Mouse (Mus musculus): ENCODE measurements around the gene Psmg3. TPM values are rescaled to one million over a fixed set of nuclear protein-coding genes. Genes with fewer than 3 reads are reported as not detected.

The Psmg3 gene
- 10 to 100 TPM in 1 of 2 experiments, 1 to 10 TPM in 1; 8.1 to 10.1 TPM for total RNA-seq (2021)
- long read RNA-seq, experiment 1, transcript Psmg3-201 (3 exons, 883 nt) = major isoform, 5 of 8 reads
- long read RNA-seq, experiment 1, partial matches to known transcripts = 0 of 8 reads
- long read RNA-seq, experiment 1, other reads (novel, unspliced or antisense) = 2 of 8 reads
- long read RNA-seq, experiment 2 = 0 reads

- DNase-seq = peak; percentile 89 to 98
These were observed at the start of gene Psmg3, which contains the start of gene Gm26938 for GRCm38 (mm10) chr5:139826357-139827055. TSS of gene Psmg3 (minus strand) at chr5:139826885. TSS of gene Gm26938 (minus strand) at chr5:139826407.

DNA sequence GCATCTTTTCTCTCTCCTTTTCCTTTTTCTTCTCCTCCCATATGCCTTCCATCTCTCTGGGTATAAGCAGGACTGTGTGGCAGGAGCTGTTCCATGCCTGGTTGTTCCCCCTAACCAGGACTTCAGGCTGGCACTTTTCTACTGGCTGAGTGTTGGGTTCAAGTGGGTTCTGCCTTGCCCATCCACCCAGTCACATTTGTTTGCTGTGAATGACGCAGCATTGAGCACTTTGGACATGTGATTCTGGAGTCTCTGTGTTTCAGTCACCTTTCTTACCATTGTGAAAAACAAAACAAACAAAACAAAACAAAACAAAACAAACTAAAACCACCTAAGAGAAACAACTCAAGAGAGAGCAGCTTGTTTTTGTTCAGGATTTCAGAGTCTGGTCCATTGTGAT, 44.8 kb upstream of the Psmg3 start:
- DNase-seq = no peak

GRCm38 (mm10) chr5:139870886-139871285, 44.2 kb upstream of the Psmg3 start:
- DNase-seq = no peak

GRCm38 (mm10) chr5:139862759-139863158, 36.1 kb upstream of the Psmg3 start:
- DNase-seq = peak; percentile 51 to 77

- no peak for DNase-seq
These were observed 33.8 kb upstream of the Psmg3 start for GRCm38 (mm10) chr5:139860328-139861104.

DNA sequence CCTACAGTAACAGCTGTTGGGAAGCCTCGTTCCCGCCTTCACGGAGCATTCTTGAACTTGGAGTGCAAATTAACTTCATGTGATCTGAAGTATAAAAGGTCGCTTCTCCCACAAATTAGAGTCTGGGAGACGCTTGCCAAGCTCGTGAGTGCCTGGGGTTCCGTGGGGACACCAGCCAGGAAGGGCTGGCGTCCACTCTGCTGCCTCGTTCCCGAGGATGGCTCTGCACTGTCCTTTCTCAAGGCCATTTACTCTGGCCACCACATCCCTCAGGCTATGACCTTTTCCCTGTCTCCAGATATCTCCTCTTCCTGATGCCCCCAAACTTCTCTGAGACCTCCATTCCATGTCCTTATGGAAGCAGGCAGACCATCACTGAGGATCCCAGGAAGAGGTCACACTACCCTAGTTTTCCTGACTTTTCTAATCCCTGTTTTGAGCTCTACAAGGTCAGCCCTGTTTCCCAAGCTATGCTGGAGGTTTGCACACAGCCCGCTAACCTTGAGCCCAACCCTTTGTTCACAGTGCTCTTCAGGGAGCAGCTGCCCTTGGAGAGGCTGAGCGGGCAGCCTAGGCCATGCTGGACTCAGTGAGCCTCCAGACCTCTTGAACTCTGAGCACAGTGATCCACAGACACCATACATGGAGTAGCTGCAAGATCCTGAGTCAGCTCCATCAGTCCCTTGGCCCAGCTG, 23.1 kb upstream of the Psmg3 start:
- no peak for DNase-seq

GRCm38 (mm10) chr5:139839142-139839541, 12.5 kb upstream of the Psmg3 start:
- DNase-seq = no peak

DNA sequence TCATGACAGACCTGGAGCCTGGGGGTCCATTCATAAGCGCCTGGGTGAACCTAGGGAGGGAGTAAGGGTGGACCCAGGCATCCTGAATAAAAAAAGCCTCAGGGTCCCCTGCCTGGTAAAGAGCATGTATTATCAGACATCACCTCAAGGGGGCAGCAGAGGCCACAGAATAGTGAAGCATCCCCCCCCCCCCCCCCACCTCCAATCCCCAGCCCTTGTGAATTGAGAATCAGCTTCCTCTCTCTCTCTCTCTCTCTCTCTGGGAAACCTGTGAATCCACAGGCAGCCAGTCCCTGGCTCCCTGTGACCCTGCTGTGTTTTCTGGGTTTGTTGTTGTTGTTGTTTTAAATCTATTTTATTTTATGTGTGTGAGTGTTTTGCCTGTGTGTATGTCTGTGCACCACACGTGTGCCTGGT, 11.8 kb upstream of the Psmg3 start:
- peak; percentile 35 to 87 for DNase-seq

- no peak for DNase-seq
These were observed 9.0 kb upstream of the Psmg3 start for GRCm38 (mm10) chr5:139835706-139836105.

- DNase-seq = no peak
These were observed 5.4 kb upstream of the Psmg3 start for GRCm38 (mm10) chr5:139832125-139832524.

DNA sequence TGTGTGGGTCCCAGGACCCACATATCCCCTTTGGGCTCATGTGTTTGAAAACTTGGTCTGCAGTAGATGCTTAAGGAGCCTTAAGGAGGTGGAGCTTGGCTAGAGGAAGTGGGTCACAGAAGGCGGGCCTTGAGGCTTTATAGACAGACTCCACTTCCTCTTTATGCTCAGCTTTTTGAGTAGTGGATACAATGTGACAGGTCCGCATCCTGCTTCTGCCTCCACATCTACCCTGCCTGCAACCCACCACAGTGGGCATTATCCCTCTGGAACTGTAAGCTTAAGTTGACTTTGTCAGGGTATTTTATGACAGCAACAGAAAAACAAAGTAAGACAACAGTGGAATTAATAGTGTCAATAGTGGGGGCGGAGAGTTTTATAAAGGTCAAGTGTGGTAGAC, 4.0 kb upstream of the Psmg3 start:
- DNase-seq = peak in 1 of 2 experiments; percentile 22

DNA sequence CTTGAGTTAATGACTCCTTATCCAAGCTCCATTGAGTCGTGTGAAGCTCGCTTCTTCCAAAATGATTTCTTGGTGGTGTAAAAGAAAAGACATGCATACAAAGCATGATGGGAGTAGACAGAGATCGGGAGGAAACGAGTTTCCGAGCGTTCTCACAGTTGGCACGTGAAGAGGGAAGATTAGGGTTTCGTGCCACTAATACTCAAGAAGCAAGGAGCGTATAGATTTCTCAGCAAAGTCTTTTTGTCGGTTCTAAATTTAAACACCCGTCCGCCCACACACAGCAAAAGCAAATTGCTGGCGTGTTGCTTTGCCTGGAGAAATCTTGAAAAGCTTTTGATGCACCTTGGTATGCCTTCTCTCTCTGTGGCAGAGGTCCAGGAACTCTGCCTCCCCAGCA, 2.7 kb upstream of the Psmg3 start:
- no peak for DNase-seq

DNA sequence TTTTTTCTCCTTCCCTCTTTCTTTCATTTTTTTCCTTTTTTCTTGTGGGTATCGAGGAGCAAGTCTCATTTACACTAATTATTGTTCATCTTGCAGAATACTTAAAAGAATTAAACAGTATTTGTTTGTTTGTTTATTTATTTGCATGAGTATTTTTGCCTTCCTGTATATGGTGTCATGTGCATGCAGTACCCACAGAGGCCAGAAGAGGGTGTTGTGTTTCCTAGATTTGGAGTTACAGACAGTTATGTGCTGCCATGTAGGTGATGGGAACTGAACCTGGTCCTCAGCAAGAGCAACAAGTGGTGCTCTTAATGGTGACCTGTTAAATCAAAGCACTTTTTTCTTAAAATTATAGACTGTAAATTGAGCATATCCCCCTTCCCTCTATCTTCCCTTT, 908 bp upstream of the Psmg3 start:
- DNase-seq = no peak

DNA sequence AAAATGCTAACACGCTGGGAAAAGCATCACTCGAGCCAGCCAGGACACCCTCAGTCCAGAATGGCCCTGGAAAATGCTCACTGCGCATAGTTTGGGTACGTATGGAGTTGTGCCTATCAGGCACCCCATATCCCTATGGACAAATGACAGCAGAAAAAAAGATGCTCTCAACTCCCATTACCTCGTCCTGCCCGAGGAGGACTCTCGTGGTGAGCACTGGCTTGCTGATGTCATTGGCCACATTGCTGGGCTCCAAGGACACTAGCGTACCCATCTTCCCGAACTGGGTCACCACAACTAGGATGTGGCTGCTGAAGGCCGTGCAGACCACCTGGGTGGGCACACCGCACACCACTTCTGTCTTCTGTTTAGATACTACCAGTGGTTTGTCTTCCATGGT, 738 bp downstream of the Psmg3 start:
- no peak for DNase-seq

DNA sequence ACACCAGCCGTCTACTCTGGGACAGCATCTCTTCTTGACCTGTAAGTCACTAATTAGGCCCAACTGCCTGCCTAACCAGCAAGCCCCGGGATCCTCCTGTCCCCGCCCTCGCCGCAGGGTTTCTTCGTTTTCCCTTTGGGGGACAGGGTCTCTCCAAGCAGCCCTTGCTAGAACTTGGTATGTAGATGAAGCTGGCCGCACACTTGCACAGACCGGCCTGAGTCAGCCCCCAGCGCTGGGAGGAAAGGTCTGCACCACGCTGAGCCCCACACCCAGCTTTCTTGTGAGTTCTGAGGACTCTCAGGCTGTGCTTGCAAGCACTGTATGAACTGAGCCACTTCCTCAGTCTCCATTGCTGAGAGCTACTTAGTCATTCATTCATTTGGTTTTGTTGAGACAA, 2.2 kb downstream of the Psmg3 start:
- DNase-seq = no peak

GRCm38 (mm10) chr5:139821466-139822459, 4.9 kb downstream of the Psmg3 start:
- DNase-seq = no peak

- DNase-seq = no peak
These were observed 7.0 kb downstream of the Psmg3 start, which contains the start of gene Tmem184a for GRCm38 (mm10) chr5:139819538-139820181. TSS of gene Tmem184a (minus strand) at chr5:139819917.

DNA sequence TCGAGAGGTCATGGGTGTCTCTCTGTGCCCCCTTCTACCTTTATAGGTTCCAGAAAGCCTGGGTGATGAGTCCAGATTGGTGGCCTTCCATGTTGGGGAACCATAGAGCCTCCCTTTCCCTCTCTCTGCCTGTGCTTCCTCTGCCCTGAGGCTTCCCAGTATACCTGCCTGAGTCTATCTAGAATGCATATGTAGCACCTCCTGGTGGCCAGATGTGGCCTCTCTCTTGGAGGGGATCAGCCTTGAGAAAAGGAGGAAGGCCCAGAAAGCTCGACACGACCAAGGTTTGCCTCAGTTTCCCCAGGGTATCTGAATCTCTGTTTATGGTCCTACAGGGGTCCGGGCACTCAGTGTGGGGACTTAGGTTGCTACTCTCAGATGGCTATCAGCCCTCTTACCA, 7.9 kb downstream of the Psmg3 start:
- DNase-seq = peak in 1 of 2 experiments; percentile 60

- DNase-seq = no peak
These were observed 8.6 kb downstream of the Psmg3 start for GRCm38 (mm10) chr5:139818056-139818455.

DNA sequence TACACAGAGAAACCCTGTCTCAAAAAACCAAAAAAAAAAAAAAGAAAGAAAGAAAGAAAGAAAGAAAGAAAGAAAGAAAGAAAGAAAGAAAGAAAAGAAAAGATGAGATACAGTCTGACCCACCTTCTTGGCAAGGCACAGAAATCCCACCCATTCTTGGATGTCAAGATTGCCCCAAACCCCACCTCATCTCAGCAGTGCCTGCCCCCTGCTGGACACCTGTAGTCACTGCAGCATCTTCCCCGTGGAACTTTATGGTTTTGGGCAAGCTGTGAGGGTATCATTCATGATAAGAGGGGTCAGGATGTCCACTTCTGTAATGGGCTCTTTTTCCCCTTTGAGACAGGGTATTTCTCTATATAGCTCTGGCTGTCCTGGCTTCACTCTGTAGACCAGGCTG, 9.4 kb downstream of the Psmg3 start:
- no peak for DNase-seq

GRCm38 (mm10) chr5:139816445-139816844, 10.2 kb downstream of the Psmg3 start:
- DNase-seq = no peak

Data from heart, adult 18-20 months (tissue).